Mouse (Mus musculus): ENCODE data around the gene Pllp.

The Pllp gene

GRCm38 (mm10) chr8:94703972-94704668 is 8.0 kb upstream of the Pllp start:
- DNase-seq (ENCODE audit: low read depth, low spot score), result peak; percentile 96

- peak; percentile 92 for DNase-seq (ENCODE audit: low read depth, low spot score)
Measured at GRCm38 (mm10) chr8:94702844-94703813, 7.1 kb upstream of the Pllp start.

GRCm38 (mm10) chr8:94702156-94702555 is 6.1 kb upstream of the Pllp start:
- peak; percentile 55 for DNase-seq (ENCODE audit: low read depth, low spot score)

- peak; percentile 56 for DNase-seq (ENCODE audit: low read depth, low spot score)
Measured at GRCm38 (mm10) chr8:94700421-94700935, 4.4 kb upstream of the Pllp start.

GRCm38 (mm10) chr8:94699366-94699765 is 3.3 kb upstream of the Pllp start:
- DNase-seq (ENCODE audit: low read depth, low spot score), result no peak

GRCm38 (mm10) chr8:94697956-94698355 is 1.9 kb upstream of the Pllp start:
- DNase-seq (ENCODE audit: low read depth, low spot score), result no peak

- DNase-seq (ENCODE audit: low read depth, low spot score), result no peak
Measured at GRCm38 (mm10) chr8:94696566-94696965, 488 bp upstream of the Pllp start.

GRCm38 (mm10) chr8:94695341-94695993 is 611 bp downstream of the Pllp start:
- no peak for DNase-seq (ENCODE audit: low read depth, low spot score)

GRCm38 (mm10) chr8:94694701-94695100 is 1.4 kb downstream of the Pllp start:
- no peak for DNase-seq (ENCODE audit: low read depth, low spot score)

- no peak for DNase-seq (ENCODE audit: low read depth, low spot score)
Measured at GRCm38 (mm10) chr8:94685953-94686352, 10.1 kb downstream of the Pllp start.

GRCm38 (mm10) chr8:94684287-94684686 is 11.8 kb downstream of the Pllp start:
- no peak for DNase-seq (ENCODE audit: low read depth, low spot score)

GRCm38 (mm10) chr8:94682732-94683524 is 13.2 kb downstream of the Pllp start:
- no peak for DNase-seq (ENCODE audit: low read depth, low spot score)

- peak; percentile 33 for DNase-seq (ENCODE audit: low read depth, low spot score)
Measured at GRCm38 (mm10) chr8:94680414-94680813, 15.7 kb downstream of the Pllp start.

GRCm38 (mm10) chr8:94678582-94678981 is 17.5 kb downstream of the Pllp start:
- DNase-seq (ENCODE audit: low read depth, low spot score), result no peak

GRCm38 (mm10) chr8:94675923-94676322 is 20.2 kb downstream of the Pllp start:
- no peak for DNase-seq (ENCODE audit: low read depth, low spot score)

- DNase-seq (ENCODE audit: low read depth, low spot score), result no peak
Measured at GRCm38 (mm10) chr8:94674384-94674783, 21.7 kb downstream of the Pllp start.

- peak; percentile 95 for DNase-seq (ENCODE audit: low read depth, low spot score)
Measured at GRCm38 (mm10) chr8:94666456-94667308, 29.4 kb downstream of the Pllp start, which contains the start of gene Arl2bp. Gene Arl2bp, plus strand, starts transcription at chr8:94666600.

GRCm38 (mm10) chr8:94664722-94665121 is 31.4 kb downstream of the Pllp start:
- no peak for DNase-seq (ENCODE audit: low read depth, low spot score)

GRCm38 (mm10) chr8:94660418-94660817 is 35.7 kb downstream of the Pllp start:
- no peak for DNase-seq (ENCODE audit: low read depth, low spot score)

GRCm38 (mm10) chr8:94658031-94658430 is 38.0 kb downstream of the Pllp start:
- DNase-seq (ENCODE audit: low read depth, low spot score), result no peak

Data from A20 (cell line).